Mouse (Mus musculus) cerebellum, adult 8-10 months (tissue): ENCODE data around the gene Ppm1g.
"Not testable (repeated sequence)": the region's sequence is repeated elsewhere in the genome, so short reads cannot be mapped to it uniquely, and the experiment has no call there.

ENCODE experiments used
- DNase-seq: peaks from one replicate; pipeline ENCODE4 v3.0.0; 2022

The Ppm1g gene

DNA sequence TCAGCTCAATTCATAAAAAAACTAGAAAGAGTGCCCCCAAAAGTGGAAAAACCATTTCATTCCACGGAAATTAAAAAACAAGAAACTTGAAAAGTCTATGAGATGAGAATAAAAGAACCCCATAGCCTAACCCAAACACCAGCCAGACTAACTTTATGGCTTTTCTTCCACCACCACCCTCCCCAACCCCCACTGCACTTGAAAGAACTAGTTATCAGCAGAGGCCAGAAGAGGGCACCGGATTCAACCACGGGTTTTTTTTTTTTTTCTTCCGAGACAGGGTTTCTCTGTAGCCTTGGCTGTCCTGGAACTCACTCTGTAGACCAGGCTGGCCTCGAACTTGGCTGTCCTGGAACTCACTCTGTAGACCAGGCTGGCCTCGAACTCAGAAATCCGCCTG, 2.2 kb downstream of the Ppm1g start:
- DNase-seq = no peak

- DNase-seq = not testable (repeated sequence)
These were observed 3.9 kb downstream of the Ppm1g start for GRCm38 (mm10) chr5:31216554-31216953.

DNA sequence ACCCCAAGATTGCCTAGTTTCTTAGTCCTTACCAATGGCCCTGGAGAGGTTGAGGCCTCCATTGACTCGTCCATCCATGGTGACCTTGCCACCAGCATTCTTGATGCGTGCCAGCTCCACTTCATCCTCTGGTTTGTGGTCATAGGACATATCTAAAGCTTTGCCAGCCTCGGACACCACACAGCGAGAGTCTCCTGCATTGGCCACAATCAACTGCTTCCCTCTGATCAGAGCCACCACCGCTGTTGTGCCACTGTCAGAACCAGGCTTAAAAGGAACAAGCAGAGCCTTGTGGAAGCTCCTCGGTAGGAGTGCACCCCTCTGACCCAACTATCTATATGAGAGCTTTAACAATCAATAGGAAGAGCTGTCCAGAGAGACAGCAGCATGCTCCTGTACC, 16.1 kb downstream of the Ppm1g start:
- no peak for DNase-seq

- no peak for DNase-seq
These were observed 16.6 kb downstream of the Ppm1g start for GRCm38 (mm10) chr5:31203866-31204265.

DNA sequence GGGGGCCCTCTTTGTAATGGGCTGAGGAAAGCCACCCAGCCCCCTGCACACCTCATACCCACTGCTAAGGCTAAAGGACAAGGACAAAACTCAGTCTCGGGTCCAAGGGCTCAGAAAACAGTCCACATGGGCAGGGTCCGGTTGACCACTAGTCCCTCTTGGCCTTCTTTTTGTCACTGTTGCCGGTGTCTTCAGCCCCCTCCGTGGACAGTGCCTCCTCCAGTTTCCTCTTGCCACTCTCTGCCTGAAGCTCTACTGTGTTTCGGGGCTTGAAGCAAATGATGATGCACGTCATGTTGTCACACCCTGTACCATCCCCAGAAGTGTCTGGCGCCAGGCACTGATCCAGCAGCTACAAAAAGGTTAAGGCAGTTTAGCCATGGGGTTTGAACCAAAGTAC, 17.6 kb downstream of the Ppm1g start:
- no peak for DNase-seq

GRCm38 (mm10) chr5:31201742-31202590, 18.5 kb downstream of the Ppm1g start, which contains the start of gene Zfp513:
TSS of gene Zfp513 (minus strand) at chr5:31202303.
- DNase-seq = peak; percentile 94

- no peak for DNase-seq
These were observed 19.3 kb downstream of the Ppm1g start for GRCm38 (mm10) chr5:31201042-31201741.

- DNase-seq = peak; percentile 42
These were observed 20.1 kb downstream of the Ppm1g start for GRCm38 (mm10) chr5:31200327-31200768.

DNA sequence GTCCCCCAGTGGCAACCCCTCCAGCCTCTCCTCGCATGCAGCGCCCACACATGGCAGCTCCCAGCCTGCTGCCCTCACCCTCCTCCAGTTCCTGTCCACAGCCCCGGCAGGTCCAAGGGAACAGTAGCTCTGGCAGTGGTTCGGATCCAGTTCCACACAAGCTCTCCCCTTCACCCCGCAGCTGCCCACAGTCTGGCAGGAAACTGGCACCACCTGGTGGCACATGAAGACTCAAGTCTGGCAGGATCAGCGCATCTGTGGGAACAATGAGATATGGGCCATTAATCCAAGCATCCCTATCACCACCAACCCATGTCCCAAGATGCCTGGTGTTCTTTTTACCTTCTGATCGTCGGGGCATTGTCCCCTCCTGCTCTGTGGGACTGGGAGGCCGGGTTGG, 20.6 kb downstream of the Ppm1g start:
- DNase-seq = peak; percentile 22

DNA sequence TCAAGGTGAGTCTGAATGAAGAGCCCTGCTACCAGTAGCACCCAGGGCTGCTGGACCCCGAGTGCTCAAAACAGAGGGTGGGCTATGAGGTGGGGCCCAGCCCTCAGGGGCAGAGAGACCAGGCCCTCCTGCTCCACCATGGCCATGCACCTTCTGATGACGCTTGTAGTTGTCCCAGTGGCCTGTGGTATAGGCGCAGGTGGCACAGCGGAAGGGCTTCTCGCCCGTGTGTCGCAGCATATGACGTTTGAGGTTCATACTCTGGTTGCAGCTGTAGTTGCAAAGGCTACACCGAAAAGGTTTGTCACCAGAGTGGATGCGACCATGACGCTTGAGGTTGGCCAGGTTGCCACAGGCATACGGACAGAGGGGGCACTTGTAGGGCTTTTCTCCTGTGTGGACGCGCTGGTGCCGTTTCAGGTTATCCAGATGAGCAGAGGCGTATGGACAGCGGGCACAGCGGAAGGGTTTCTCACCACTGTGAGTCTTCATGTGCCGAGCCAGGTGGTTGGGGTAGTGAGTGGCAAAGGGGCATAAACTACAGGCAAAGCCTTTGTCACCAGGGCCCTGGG, 21.1 kb downstream of the Ppm1g start:
- DNase-seq = peak; percentile 23

- no peak for DNase-seq
These were observed 21.7 kb downstream of the Ppm1g start for GRCm38 (mm10) chr5:31198616-31199320.

- no peak for DNase-seq
These were observed 22.3 kb downstream of the Ppm1g start for GRCm38 (mm10) chr5:31198170-31198569.

DNA sequence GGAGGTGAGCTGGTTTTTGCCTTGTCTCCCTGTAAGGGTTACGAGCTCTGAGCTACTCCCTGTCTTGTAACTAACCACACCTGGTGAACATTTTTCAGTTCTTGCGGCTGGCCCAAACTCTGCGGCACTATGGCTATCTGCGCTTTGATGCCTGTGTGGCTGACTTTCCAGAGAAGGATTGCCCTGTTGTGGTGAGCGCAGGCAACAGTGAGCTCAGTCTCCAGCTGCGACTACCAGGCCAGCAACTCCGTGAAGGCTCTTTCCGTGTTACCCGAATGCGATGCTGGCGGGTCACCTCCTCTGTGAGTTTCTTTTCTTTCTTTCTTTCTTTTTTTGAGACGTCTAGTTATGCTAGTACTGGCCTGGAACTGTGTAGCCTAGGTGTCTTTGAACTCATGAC, 23.4 kb downstream of the Ppm1g start:
- no peak for DNase-seq

GRCm38 (mm10) chr5:31196207-31196606, 24.3 kb downstream of the Ppm1g start:
- no peak for DNase-seq

GRCm38 (mm10) chr5:31195671-31196070, 24.8 kb downstream of the Ppm1g start:
- no peak for DNase-seq

DNA sequence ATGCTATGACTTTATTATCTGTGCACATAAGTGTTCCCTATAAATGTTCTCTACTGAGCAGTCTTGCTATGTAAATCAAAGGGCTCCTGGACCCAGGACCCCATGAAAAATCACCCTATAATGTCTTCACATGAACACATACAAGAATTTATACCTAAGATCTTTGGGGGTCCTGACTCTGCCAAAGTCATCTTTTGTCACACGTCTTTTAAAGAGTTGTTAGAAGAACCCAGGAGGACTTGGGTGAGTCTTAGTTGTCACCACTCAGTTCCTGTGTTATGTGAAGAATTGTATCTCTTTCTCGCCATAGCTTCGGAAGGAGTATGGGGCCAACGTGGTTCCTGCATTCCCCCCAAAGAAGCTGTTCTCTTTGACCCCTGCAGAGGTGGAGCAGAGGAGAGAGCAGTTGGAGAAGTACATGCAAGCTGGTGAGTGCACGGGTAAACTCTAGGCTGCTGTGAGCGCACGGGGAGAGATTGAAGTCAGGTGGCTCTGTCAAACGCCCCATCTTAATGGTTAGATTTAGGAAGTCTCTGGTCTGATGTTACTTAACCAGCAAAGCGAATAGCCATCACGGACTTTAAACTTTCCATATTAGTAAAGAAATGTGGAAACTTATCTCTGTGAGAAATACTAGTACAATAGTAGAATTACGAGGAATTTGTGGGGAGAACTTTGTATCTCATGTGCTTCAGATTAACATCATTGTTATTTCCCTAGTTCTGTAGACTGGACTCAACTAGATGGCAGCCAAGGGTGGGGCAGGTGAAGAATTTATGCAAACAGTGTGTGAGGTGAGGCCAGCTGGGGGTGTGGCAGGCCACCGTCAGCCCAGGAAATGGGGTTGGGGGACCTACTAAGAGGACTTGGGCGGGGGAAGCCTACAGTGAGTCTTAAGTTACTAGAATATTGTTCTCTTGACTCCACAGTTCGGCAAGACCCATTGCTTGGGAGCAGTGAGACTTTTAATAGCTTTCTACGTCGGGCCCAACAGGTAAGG, 25.7 kb downstream of the Ppm1g start:
- no peak for DNase-seq

GRCm38 (mm10) chr5:31193631-31194281, 26.7 kb downstream of the Ppm1g start:
- no peak for DNase-seq

DNA sequence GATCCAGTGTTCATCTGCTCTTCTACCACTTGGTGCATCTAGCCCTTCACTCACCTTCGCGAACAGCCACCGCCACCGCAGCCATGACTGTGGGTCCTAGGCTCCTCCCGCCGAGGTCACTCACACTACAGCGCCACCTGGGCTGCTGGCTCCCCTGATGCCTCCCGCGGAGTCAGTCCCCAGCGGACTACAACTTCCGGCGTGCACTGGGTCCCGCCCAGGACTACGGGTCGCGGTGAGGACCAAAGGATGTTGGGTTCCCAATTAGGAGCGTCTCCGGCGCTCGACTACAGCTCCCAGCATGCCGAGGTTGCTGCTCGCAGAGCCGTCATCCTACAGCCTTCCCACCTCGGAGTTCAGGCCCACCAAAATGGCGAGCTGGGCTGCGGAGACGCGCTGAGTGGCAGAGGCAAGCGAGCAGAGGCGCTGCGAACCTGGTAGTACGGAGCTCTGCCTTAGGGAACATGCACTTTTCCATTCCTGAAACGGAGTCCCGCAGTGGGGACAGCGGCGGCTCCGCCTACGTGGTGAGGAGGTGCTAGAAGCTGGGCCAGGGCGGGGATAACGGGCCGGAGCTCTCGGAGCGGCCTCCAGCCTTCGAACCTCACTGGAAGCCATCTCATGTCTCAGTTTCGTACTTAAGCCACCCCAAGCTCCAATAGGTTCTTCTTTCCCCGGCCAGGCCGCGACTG, 27.4 kb downstream of the Ppm1g start, which contains the start of the genes Snx17 and Eif2b4:
Gene Snx17, plus strand, starts transcription at position 289 of the 692 bp plus-strand sequence.
Gene Eif2b4, minus strand, starts transcription at position 492 of the 692 bp plus-strand sequence.
- DNase-seq = peak; percentile 99

GRCm38 (mm10) chr5:31192045-31192938, 28.2 kb downstream of the Ppm1g start:
- DNase-seq = no peak
